Mouse (Mus musculus) kidney, embryonic 15.5 days (tissue): ENCODE data around the gene Rps3. TPM values are rescaled to one million over a fixed set of nuclear protein-coding genes. Genes with fewer than 3 reads are reported as not detected.

Experiments used
- ATAC-seq: fragments of 200-750 bp; cut with Nextera tagmentation; replicated peaks from 2 replicates; pipeline ENCODE4 v1.8.0; 2017; ENCODE audit warnings: moderate TSS enrichment; ENCODE audit not compliant: low FRiP score
- H3K27ac ChIP-seq: fragments of 300-500 bp; sonication (generic); 2 replicates; pipeline ENCODE4 v1.5.1; 2015; ENCODE audit warnings: mild to moderate bottlenecking, inconsistent platforms
- H3K27me3 ChIP-seq: fragments of 300-500 bp; sonication (generic); 2 replicates; pipeline ENCODE4 v1.6.1; 2015; ENCODE audit warnings: inconsistent platforms
- H3K36me3 ChIP-seq: fragments of 300-500 bp; sonication (generic); 2 replicates; pipeline ENCODE4 v1.6.1; 2015; ENCODE audit warnings: inconsistent platforms
- H3K4me1 ChIP-seq: fragments of 300-500 bp; sonication (generic); 2 replicates; pipeline ENCODE4 v1.6.1; 2015; ENCODE audit warnings: inconsistent platforms
- H3K4me2 ChIP-seq: fragments of 300-500 bp; sonication (generic); 2 replicates; pipeline ENCODE4 v1.6.1; 2015; ENCODE audit warnings: moderate library complexity, mild to moderate bottlenecking, inconsistent platforms
- H3K4me3 ChIP-seq: fragments of 300-500 bp; sonication (generic); replicated peaks from 2 replicates; pipeline ENCODE4 v1.5.1; 2015; ENCODE audit warnings: mild to moderate bottlenecking, inconsistent platforms
- H3K9ac ChIP-seq: fragments of 300-500 bp; sonication (generic); 2 replicates; pipeline ENCODE4 v1.6.1; 2015; ENCODE audit warnings: mild to moderate bottlenecking, inconsistent platforms
- H3K9me3 ChIP-seq: fragments of 300-500 bp; sonication (generic); replicated peaks from 2 replicates; pipeline ENCODE4 v1.6.1; 2016; ENCODE audit warnings: inconsistent platforms
- WGBS: fragments of 180-500 bp; shearing (Covaris S2); methylation state at CpG from one replicate; pipeline ENCODE4 v1.1.7; 2015; ENCODE audit warnings: mixed read lengths; 5-methylcytosine and 5-hydroxymethylcytosine counted together
- polyA plus RNA-seq: library from polyadenylated mRNA; unstranded; fragments of >200 nt; fragmentation: Nextera tagmentation; extraction: Ambion mirVana; gene quantifications from 2 replicates; pipeline ENCODE4 v1.2.1, GENCODE M21; 2015

The Rps3 gene
- polyA plus RNA-seq, 1 experiment from 2014 or later = 765 TPM

- Histone ChIP-seq H3K9me3 (no peaks in the 10 kb centered on the region), H3K9ac (no peak overlapping the region), H3K4me2 (no peak overlapping the region), H3K27me3 (no peaks in the 10 kb centered on the region), H3K4me3 (no peak overlapping the region), H3K36me3 (no peaks in the 10 kb centered on the region), H3K27ac (no peak overlapping the region), H3K4me1 (peaks cover 44% of the 10 kb centered on the region)
- WGBS = 54% methylated on average over 12 of the region's 12 CpGs
- ATAC-seq = no peak
Observed at GRCm38 (mm10) chr7:99434672-99435250, 48.8 kb downstream of the Rps3 start.

GRCm38 (mm10) chr7:99432863-99433262 lies 50.7 kb downstream of the Rps3 start:
- WGBS = 85% methylated on average over 6 of the region's 6 CpGs
- Histone ChIP-seq H3K27ac (no peak overlapping the region), H3K4me2 (no peak overlapping the region), H3K36me3 (no peaks in the 10 kb centered on the region), H3K9me3 (no peaks in the 10 kb centered on the region), H3K4me3 (no peak overlapping the region), H3K27me3 (no peaks in the 10 kb centered on the region), H3K4me1 (peaks cover 44% of the 10 kb centered on the region), H3K9ac (no peak overlapping the region)
- no peak for ATAC-seq

GRCm38 (mm10) chr7:99432248-99432647 lies 51.3 kb downstream of the Rps3 start:
- Histone ChIP-seq H3K27me3 (no peaks in the 10 kb centered on the region), H3K4me3 (no peak overlapping the region), H3K9me3 (no peaks in the 10 kb centered on the region), H3K4me2 (no peak overlapping the region), H3K27ac (0 out of 2 replicates have a peak overlapping the region, but pooled peaks have one; percentile 7), H3K4me1 (peaks cover 44% of the 10 kb centered on the region), H3K36me3 (no peaks in the 10 kb centered on the region), H3K9ac (no peak overlapping the region)
- 57% methylated on average over 14 of the region's 14 CpGs for WGBS
- no peak for ATAC-seq

- H3K27me3 ChIP-seq = no peaks in the 10 kb centered on the region
- H3K36me3 ChIP-seq = no peaks in the 10 kb centered on the region
- peaks cover 32% of the 10 kb centered on the region; the same call in 1 of the 2 replicates for H3K4me1 ChIP-seq
- H3K9ac ChIP-seq = no peak overlapping the region
- 69% methylated on average over 11 of the region's 11 CpGs for WGBS
- H3K9me3 ChIP-seq = no peaks in the 10 kb centered on the region
- H3K27ac ChIP-seq = no peak overlapping the region
- ATAC-seq = no peak
- H3K4me2 ChIP-seq = no peak overlapping the region
- H3K4me3 ChIP-seq = no peak overlapping the region
Observed at GRCm38 (mm10) chr7:99430246-99430645, 53.3 kb downstream of the Rps3 start.

- Histone ChIP-seq H3K9ac (no peak overlapping the region), H3K4me1 (peaks cover 33% of the 10 kb centered on the region), H3K36me3 (no peaks in the 10 kb centered on the region), H3K27ac (no peak overlapping the region; the same call in 1 of the 2 replicates), H3K27me3 (no peaks in the 10 kb centered on the region), H3K4me3 (no peak overlapping the region), H3K9me3 (no peaks in the 10 kb centered on the region), H3K4me2 (no peak overlapping the region)
- WGBS = 56% methylated on average over 6 of the region's 6 CpGs
- ATAC-seq = no peak
Observed at GRCm38 (mm10) chr7:99429786-99430185, 53.8 kb downstream of the Rps3 start.

- no peak overlapping the region for H3K4me3 ChIP-seq
- no peak overlapping the region for H3K9ac ChIP-seq
- H3K27ac ChIP-seq = no peak overlapping the region
- H3K9me3 ChIP-seq = no peaks in the 10 kb centered on the region
- H3K36me3 ChIP-seq = no peaks in the 10 kb centered on the region
- H3K4me1 ChIP-seq = peaks cover 33% of the 10 kb centered on the region
- WGBS = 85% methylated on average over 5 of the region's 5 CpGs
- no peak for ATAC-seq
- H3K4me2 ChIP-seq = no peak overlapping the region
- no peaks in the 10 kb centered on the region for H3K27me3 ChIP-seq
Observed at GRCm38 (mm10) chr7:99428836-99429235, 54.7 kb downstream of the Rps3 start.

- Histone ChIP-seq H3K36me3 (no peaks in the 10 kb centered on the region), H3K9ac (no peak overlapping the region), H3K27me3 (no peaks in the 10 kb centered on the region), H3K27ac (no peak overlapping the region), H3K9me3 (no peaks in the 10 kb centered on the region), H3K4me1 (peaks cover 31% of the 10 kb centered on the region), H3K4me2 (no peak overlapping the region), H3K4me3 (no peak overlapping the region)
- ATAC-seq = no peak
- WGBS = 90% methylated on average over 3 of the region's 3 CpGs
Observed at GRCm38 (mm10) chr7:99427987-99428386, 55.6 kb downstream of the Rps3 start.

Other genes with a start within 250 kb of the Rps3 start
- gene Mogat2, start 245.1 kb downstream of the Rps3 start, polyA plus RNA-seq = 6.6 and 7.7 TPM in 2 replicates
- gene Map6, start 216.3 kb downstream of the Rps3 start, polyA plus RNA-seq = 2.1 and 4.2 TPM in 2 replicates
- gene Serpinh1, start 130.5 kb downstream of the Rps3 start, polyA plus RNA-seq = 1,575 and 1,603 TPM in 2 replicates
- gene Gdpd5, start 102.3 kb downstream of the Rps3 start, polyA plus RNA-seq = 14.5 and 17.3 TPM in 2 replicates
- gene Klhl35, start 17.7 kb downstream of the Rps3 start, polyA plus RNA-seq = 0.67 and 1.2 TPM in 2 replicates
- 9.4 and 11.7 TPM in 2 replicates for gene Arrb1, start 51.7 kb upstream of the Rps3 start, polyA plus RNA-seq
- gene Tpbgl, start 143.4 kb upstream of the Rps3 start, polyA plus RNA-seq = 0.84 and 1.1 TPM in 2 replicates
- gene Slco2b1, start 227.6 kb upstream of the Rps3 start, polyA plus RNA-seq = 2.4 and 2.8 TPM in 2 replicates
- not detected in 2 replicates for gene Olfr520, start 246.5 kb upstream of the Rps3 start, polyA plus RNA-seq